Mouse (Mus musculus) cerebellum, adult 2 months (tissue): ENCODE measurements around the gene Schip1.

Source experiments
- CTCF ChIP-seq: fragments of 200-500 bp; IDR thresholded peaks from 2 replicates; pipeline ENCODE4 v1.5.1; 2011; ENCODE audit warnings: low read depth, mild to moderate bottlenecking, control low read depth, low read length, moderate library complexity, borderline replicate concordance; ENCODE audit not compliant: insufficient read depth
- POLR2A ChIP-seq: fragments of 200-500 bp; IDR thresholded peaks from 2 replicates; pipeline ENCODE4 v1.6.1; 2011; ENCODE audit warnings: low read length, control low read depth, borderline replicate concordance; ENCODE audit not compliant: insufficient read depth

- TF ChIP-seq CTCF: no peak
- no peak for TF ChIP-seq POLR2A
These were observed 585.6 kb downstream of the Schip1 start for GRCm38 (mm10) chr3:68650251-68650650.
